Mouse (Mus musculus) WW6 (cell line): Measurements from ENCODE around the gene Aass.

ENCODE experiments used
- DNase-seq: peaks from one replicate; pipeline ENCODE4 v3.0.0-alpha.2; 2013; ENCODE audit warnings: low read depth, low spot score

Gene Aass

GRCm38 (mm10) chr6:23055734-23056133 is 77.1 kb downstream of the Aass start:
- no peak for DNase-seq

GRCm38 (mm10) chr6:23048836-23049235 is 84.0 kb downstream of the Aass start:
- no peak for DNase-seq

DNA sequence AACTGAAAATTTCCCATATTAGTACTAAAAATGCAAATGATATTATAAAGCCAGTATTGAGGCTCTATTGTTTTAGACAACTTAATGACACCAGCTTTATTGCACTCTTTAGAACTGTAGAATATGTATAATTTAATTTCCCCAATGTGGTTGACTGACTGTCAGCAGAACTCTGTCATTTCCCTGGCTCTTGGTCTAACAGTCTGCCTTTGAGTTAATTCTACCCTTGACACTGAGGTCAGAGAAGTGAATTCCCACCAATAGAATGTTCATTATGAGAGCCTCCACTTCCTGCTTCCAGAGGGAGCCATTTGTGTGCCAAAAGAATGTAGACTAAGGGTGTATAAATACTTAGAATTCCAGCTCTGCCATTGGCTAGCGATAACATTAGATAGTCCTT is 104.5 kb downstream of the Aass start:
- DNase-seq = no peak
